Mouse (Mus musculus): ENCODE data around the gene Usb1. TPM values are rescaled to one million over a fixed set of nuclear protein-coding genes. Genes with fewer than 3 reads are reported as not detected.

Usb1 gene
- polyA plus RNA-seq (2016; fragmentation: Nextera tagmentation; extraction: Ambion mirVana) = 42.2 and 47.0 TPM in 2 replicates

GRCm38 (mm10) chr8:95331720-95332436 lies at the start of gene Usb1, which contains the start of gene Zfp319:
TSS of gene Usb1 (plus strand) at chr8:95332284.
TSS of gene Zfp319 (minus strand) at chr8:95331950.
- H3K27me3 ChIP-seq (replicated peaks; ENCODE audit: low read depth, poor library complexity, severe bottlenecking) = no peaks in the 10 kb centered on the region
- peak within 1 kb of the TSS; percentile 97 for H3K27ac ChIP-seq (replicated peaks)
- under 1% methylated on average over 80 of the region's 80 CpGs for WGBS
- H3K9me3 ChIP-seq = no peaks in the 10 kb centered on the region
- peak; percentile 98 for DNase-seq (ENCODE audit: low spot score)
- H3K4me1 ChIP-seq = peaks cover 26% of the 10 kb centered on the region
- peaks cover 49% of the 10 kb centered on the region for H3K36me3 ChIP-seq (replicated peaks)
- peak within 1 kb of the TSS; percentile 92 for H3K4me3 ChIP-seq

DNA sequence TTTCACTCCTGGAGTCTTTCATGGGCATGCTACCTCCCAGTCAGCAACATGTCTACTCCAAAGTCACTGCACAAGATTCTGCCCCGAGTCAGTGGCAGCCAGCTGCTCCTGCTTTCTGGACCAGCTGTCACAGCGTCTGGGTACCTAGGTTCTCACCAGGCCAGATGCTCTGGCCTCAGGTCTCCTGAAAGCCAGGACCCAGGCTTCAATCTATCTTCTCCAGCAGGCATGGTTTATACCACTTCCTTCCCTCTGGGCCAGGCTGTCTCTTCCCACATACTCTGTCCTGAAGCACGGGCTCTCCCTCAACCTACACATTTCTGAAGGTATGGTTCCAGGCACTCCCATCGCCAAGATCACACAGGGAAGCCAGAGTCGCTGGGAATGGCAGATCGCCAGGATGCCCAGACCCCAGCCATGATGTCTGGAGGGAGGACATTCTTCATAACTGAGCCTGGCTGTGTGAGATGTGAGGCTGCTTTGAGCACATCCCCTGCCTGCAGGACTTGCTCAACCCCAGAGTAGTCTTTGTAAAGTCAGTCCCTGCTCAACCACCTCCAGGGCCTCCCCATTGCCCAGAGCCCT lies 42.9 kb upstream of the Usb1 start:
- Histone ChIP-seq H3K36me3 (replicated peaks) (no peaks in the 10 kb centered on the region), H3K9me3 (no peaks in the 10 kb centered on the region)
- 79% methylated on average over 6 of the region's 6 CpGs for WGBS

GRCm38 (mm10) chr8:95293172-95293571 lies 38.9 kb upstream of the Usb1 start:
- Histone ChIP-seq H3K4me1 (peaks cover 9% of the 10 kb centered on the region), H3K36me3 (replicated peaks) (no peaks in the 10 kb centered on the region), H3K9me3 (no peaks in the 10 kb centered on the region), H3K27me3 (replicated peaks; ENCODE audit: low read depth, poor library complexity, severe bottlenecking) (no peaks in the 10 kb centered on the region), H3K4me3 (no peak overlapping the region), H3K27ac (replicated peaks) (no peak overlapping the region)
- DNase-seq (ENCODE audit: low spot score) = no peak
- WGBS = 77% methylated on average over 11 of the region's 11 CpGs

More for the DNA sequence above, 42.9 kb upstream of the Usb1 start:
- no peak overlapping the region for H3K4me3 ChIP-seq
- H3K27me3 ChIP-seq (replicated peaks; ENCODE audit: low read depth, poor library complexity, severe bottlenecking) = no peaks in the 10 kb centered on the region
- no peak for DNase-seq (ENCODE audit: low spot score)
- H3K4me1 ChIP-seq = peaks cover 9% of the 10 kb centered on the region
- H3K27ac ChIP-seq (replicated peaks) = no peak overlapping the region

GRCm38 (mm10) chr8:95293891-95294290 lies 38.2 kb upstream of the Usb1 start:
- no peak for DNase-seq (ENCODE audit: low spot score)
- H3K36me3 ChIP-seq (replicated peaks) = no peaks in the 10 kb centered on the region
- no peaks in the 10 kb centered on the region for H3K9me3 ChIP-seq
- WGBS = 79% methylated on average over 7 of the region's 7 CpGs
- H3K27ac ChIP-seq (replicated peaks) = no peak overlapping the region
- no peaks in the 10 kb centered on the region for H3K27me3 ChIP-seq (replicated peaks; ENCODE audit: low read depth, poor library complexity, severe bottlenecking)
- H3K4me3 ChIP-seq = no peak overlapping the region
- H3K4me1 ChIP-seq = peaks cover 9% of the 10 kb centered on the region

DNA sequence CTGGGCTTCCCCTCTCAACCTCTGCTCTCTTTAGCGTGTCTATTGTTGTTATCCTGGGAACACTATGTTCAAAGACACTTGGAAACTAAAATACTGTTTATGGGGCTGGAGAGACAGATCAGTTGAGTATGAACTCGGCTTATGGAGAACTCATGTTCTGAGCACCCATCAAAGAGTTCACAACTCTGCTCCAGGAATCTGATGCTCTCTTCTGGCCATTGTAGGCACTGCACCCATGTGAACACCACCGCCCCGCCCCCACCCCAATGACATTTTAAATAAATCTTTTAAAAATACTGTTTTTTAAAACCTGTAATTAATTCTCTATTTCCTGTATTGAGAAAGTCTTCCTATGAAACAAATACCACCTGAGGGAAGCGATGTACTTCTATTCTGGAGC lies 29.7 kb upstream of the Usb1 start:
- Histone ChIP-seq H3K4me3 (no peak overlapping the region), H3K36me3 (replicated peaks) (no peaks in the 10 kb centered on the region), H3K4me1 (peaks cover 17% of the 10 kb centered on the region), H3K27ac (replicated peaks) (no peak overlapping the region), H3K9me3 (no peaks in the 10 kb centered on the region), H3K27me3 (replicated peaks; ENCODE audit: low read depth, poor library complexity, severe bottlenecking) (no peaks in the 10 kb centered on the region)
- WGBS = 27% methylated on average over 5 of the region's 5 CpGs
- peak; percentile 35 for DNase-seq (ENCODE audit: low spot score)

- Histone ChIP-seq H3K27ac (replicated peaks) (no peak overlapping the region), H3K4me1 (peaks cover 18% of the 10 kb centered on the region), H3K27me3 (replicated peaks; ENCODE audit: low read depth, poor library complexity, severe bottlenecking) (no peaks in the 10 kb centered on the region), H3K9me3 (no peaks in the 10 kb centered on the region), H3K4me3 (no peak overlapping the region), H3K36me3 (replicated peaks) (no peaks in the 10 kb centered on the region)
- no peak for DNase-seq (ENCODE audit: low spot score)
- WGBS = 68% methylated on average over 4 of the region's 4 CpGs
Measured at GRCm38 (mm10) chr8:95305526-95305925, 26.6 kb upstream of the Usb1 start.

DNA sequence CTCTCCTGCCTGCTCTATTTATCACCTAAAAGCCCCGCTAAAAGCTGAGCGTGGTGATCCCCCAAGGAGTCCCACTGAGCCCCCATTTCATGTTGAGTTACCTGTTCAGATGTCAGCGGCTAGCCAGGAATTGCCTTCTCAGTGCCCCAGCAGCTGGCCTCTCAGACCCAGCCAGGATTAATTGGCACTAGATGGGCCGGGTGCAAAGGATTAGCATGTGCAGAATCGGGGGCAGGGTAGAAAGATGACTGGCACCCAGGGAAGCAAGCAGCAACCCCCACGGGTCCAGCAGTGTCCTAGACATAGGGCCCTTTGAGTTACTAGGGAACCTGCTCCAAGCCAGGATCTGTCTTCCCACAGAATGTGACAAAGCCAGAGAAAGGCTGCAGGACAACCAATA lies 25.7 kb upstream of the Usb1 start, which contains the start of gene Cngb1:
Cngb1 (minus strand) TSS at position 155 of the 400 bp plus-strand sequence.
- 47% methylated on average over 6 of the region's 6 CpGs for WGBS

GRCm38 (mm10) chr8:95310342-95310970 lies 21.6 kb upstream of the Usb1 start, which contains the start of gene Tepp:
TSS of gene Tepp (plus strand) at chr8:95310566.
- no peak for DNase-seq (ENCODE audit: low spot score)
- WGBS = 22% methylated on average over 6 of the region's 6 CpGs
- no peak within 1 kb of the TSS for H3K27ac ChIP-seq (replicated peaks)

More for the DNA sequence above, 25.7 kb upstream of the Usb1 start, which contains the start of gene Cngb1:
- no peaks in the 10 kb centered on the region for H3K27me3 ChIP-seq (replicated peaks; ENCODE audit: low read depth, poor library complexity, severe bottlenecking)
- no peaks in the 10 kb centered on the region for H3K9me3 ChIP-seq
- H3K36me3 ChIP-seq (replicated peaks) = no peaks in the 10 kb centered on the region
- peaks cover 26% of the 10 kb centered on the region for H3K4me1 ChIP-seq
- H3K27ac ChIP-seq (replicated peaks) = no peak within 1 kb of the TSS
- H3K4me3 ChIP-seq = no peak within 1 kb of the TSS
- no peak for DNase-seq (ENCODE audit: low spot score)

GRCm38 (mm10) chr8:95312836-95313235 lies 19.2 kb upstream of the Usb1 start:
- 71% methylated on average over 18 of the region's 18 CpGs for WGBS
- Histone ChIP-seq H3K27me3 (replicated peaks; ENCODE audit: low read depth, poor library complexity, severe bottlenecking) (no peaks in the 10 kb centered on the region), H3K27ac (replicated peaks) (no peak overlapping the region), H3K4me3 (no peak overlapping the region), H3K4me1 (peaks cover 13% of the 10 kb centered on the region), H3K36me3 (replicated peaks) (no peaks in the 10 kb centered on the region), H3K9me3 (0 out of 2 replicates have a peak, but pooled peaks cover 2% of the 10 kb centered on the region)
- no peak for DNase-seq (ENCODE audit: low spot score)

More at GRCm38 (mm10) chr8:95310342-95310970, 21.6 kb upstream of the Usb1 start, which contains the start of gene Tepp:
- H3K4me1 ChIP-seq = peaks cover 26% of the 10 kb centered on the region
- H3K9me3 ChIP-seq = no peaks in the 10 kb centered on the region
- H3K36me3 ChIP-seq (replicated peaks) = no peaks in the 10 kb centered on the region
- no peak within 1 kb of the TSS for H3K4me3 ChIP-seq
- H3K27me3 ChIP-seq (replicated peaks; ENCODE audit: low read depth, poor library complexity, severe bottlenecking) = no peaks in the 10 kb centered on the region

DNA sequence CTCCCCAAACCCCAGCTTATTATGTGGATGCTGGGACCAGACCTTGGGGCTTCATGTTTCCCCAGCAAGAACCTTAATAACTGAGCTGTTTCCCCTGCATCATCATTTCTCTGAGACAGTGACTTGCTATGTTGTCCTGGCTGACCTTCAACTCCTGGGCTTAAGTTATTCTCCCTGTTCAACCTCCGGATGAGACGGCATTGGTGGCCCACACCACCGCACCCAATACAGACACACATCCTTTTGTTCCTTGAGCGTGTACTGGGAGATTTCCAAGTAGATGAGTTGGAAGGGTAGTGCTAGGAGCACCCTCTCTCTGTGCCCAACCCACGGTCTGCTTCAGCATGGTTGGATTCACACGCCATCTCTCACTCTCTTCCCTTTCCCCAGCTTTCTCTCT lies 18.2 kb upstream of the Usb1 start:
- Histone ChIP-seq H3K4me1 (peaks cover 13% of the 10 kb centered on the region), H3K4me3 (no peak overlapping the region), H3K27ac (replicated peaks) (no peak overlapping the region), H3K9me3 (peaks cover 5% of the 10 kb centered on the region; the same call in 1 of the 2 replicates), H3K27me3 (replicated peaks; ENCODE audit: low read depth, poor library complexity, severe bottlenecking) (peaks cover 8% of the 10 kb centered on the region; the same call in 1 of the 2 replicates), H3K36me3 (replicated peaks) (no peaks in the 10 kb centered on the region)
- no peak for DNase-seq (ENCODE audit: low spot score)
- 86% methylated on average over 6 of the region's 6 CpGs for WGBS

DNA sequence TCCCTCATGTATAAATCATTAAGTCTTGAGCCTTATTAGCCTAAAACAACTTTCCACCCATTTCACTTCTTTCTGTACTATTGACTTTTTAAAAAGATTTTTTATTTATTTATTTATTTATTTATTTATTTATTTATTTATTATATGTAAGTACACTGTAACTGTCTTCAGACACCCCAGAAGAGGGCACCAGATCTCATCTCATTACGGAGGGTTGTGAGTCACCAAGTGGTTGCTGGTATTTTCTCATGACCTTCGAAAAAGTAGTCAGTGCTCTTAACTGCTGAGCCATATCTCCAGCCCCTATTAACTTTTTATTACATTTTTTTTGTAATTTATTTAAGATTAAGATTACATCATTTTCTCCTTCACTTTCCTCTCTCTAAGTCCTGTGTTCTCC lies 17.4 kb upstream of the Usb1 start:
- Histone ChIP-seq H3K27ac (replicated peaks) (no peak overlapping the region), H3K36me3 (replicated peaks) (no peaks in the 10 kb centered on the region), H3K4me3 (no peak overlapping the region), H3K9me3 (peaks cover 5% of the 10 kb centered on the region; the same call in 1 of the 2 replicates), H3K4me1 (peaks cover 13% of the 10 kb centered on the region), H3K27me3 (replicated peaks; ENCODE audit: low read depth, poor library complexity, severe bottlenecking) (peaks cover 16% of the 10 kb centered on the region)
- DNase-seq (ENCODE audit: low spot score) = no peak
- 82% methylated on average over 2 of the region's 2 CpGs for WGBS

GRCm38 (mm10) chr8:95315350-95315749 lies 16.7 kb upstream of the Usb1 start:
- 92% methylated on average over 1 of the region's 1 CpGs for WGBS
- no peak overlapping the region for H3K4me3 ChIP-seq
- no peak overlapping the region for H3K27ac ChIP-seq (replicated peaks)
- peaks cover 17% of the 10 kb centered on the region for H3K4me1 ChIP-seq
- DNase-seq (ENCODE audit: low spot score) = no peak
- H3K27me3 ChIP-seq (replicated peaks; ENCODE audit: low read depth, poor library complexity, severe bottlenecking) = peaks cover 22% of the 10 kb centered on the region
- no peaks in the 10 kb centered on the region for H3K36me3 ChIP-seq (replicated peaks)
- peaks cover 5% of the 10 kb centered on the region; the same call in 1 of the 2 replicates for H3K9me3 ChIP-seq
